Comparison of ENCODE assay signal across 8 mouse cellular contexts in the genomic region with DNA sequence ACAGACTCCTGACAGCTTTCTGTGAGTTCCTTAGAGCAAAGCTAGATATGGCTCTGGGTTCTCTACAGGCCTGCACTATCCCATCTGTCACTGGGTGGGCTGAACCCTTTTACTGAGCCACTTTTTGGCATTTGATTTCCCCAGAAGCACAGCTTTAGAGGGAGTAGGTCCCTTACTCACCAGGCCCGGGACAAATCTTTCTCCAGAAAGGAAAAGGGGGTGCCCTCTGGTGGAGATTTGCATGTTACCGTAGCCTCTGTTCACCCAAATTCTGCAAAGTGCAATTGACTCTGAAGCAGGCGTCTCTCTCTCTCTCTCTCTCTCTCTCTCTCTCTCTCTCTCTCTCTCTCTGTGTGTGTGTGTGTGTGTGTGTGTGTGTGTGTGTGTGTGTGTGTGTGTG. TPM values are rescaled to one million over a fixed set of nuclear protein-coding genes. Genes with fewer than 3 reads are reported as not detected.
DNase-seq lines count a peak whose midpoint lies in the region.

No protein-coding gene starts in this region.

- peak; percentile 38 for DNase-seq in gastrocnemius, adult 18-20 months (ENCODE audit: low spot score)
- no peak for DNase-seq in gastrocnemius, postnatal 36 days
- DNase-seq in thymus, postnatal 0 days (ENCODE audit: low spot score), result peak; percentile 29
- DNase-seq in thymus, postnatal 10 days (ENCODE audit: low spot score in 2 of 2), result no peak
- DNase-seq in embryo, embryonic 9.5 days (ENCODE audit: extremely low spot score), result peak; percentile 52
- peak; percentile 22 for DNase-seq in lung, postnatal 36 days
- no peak for DNase-seq in spleen, adult 12 weeks (ENCODE audit: low spot score)
- no peak for DNase-seq in frontal cortex, postnatal 25 days (ENCODE audit: low spot score in 2 of 2)

- intact Hi-C loops in gastrocnemius, postnatal 36 days (cut with DNase I), result no loop called here

RNA-seq across cellular contexts. Expression of gene Lingo1, which starts 28.6 kb away (rescaled TPM):
- under 1 TPM; 0.37 to 0.66 TPM for total RNA-seq in gastrocnemius, adult 18-20 months (2021)
- under 1 TPM; 0.35 to 0.41 TPM for total RNA-seq in gastrocnemius, postnatal 36 days (2021)
- polyA plus RNA-seq in thymus, postnatal 0 days (2015; fragmentation: Nextera tagmentation; extraction: Ambion mirVana), result 1.1 and 1.3 TPM in 2 replicates

RNA-seq across cellular contexts. Expression of gene Odf3l1, which starts 39.6 kb away (rescaled TPM):
- not detected for total RNA-seq in gastrocnemius, adult 18-20 months (2021)
- total RNA-seq in gastrocnemius, postnatal 36 days (2021), result not detected
- 0.13 TPM in 1 of 2 replicates, not detected in the other for polyA plus RNA-seq in thymus, postnatal 0 days (2015; fragmentation: Nextera tagmentation; extraction: Ambion mirVana)

RNA-seq across cellular contexts. Expression of gene Cspg4, which starts 39.9 kb away (rescaled TPM):
- total RNA-seq in gastrocnemius, adult 18-20 months (2021), result 1 to 10 TPM; 2.9 to 5.8 TPM
- 1 to 10 TPM; 5.7 to 8.2 TPM for total RNA-seq in gastrocnemius, postnatal 36 days (2021)
- polyA plus RNA-seq in thymus, postnatal 0 days (2015; fragmentation: Nextera tagmentation; extraction: Ambion mirVana), result 0.91 and 1.4 TPM in 2 replicates

Comparison
In these comparisons a context has a peak if more than half of its experiments do, and no peak if none do; other contexts are left out.
1. DNase-seq: peak in gastrocnemius, adult 18-20 months (single experiment), thymus, postnatal 0 days (single experiment), embryo, embryonic 9.5 days (single experiment) and lung, postnatal 36 days (single experiment); none in gastrocnemius, postnatal 36 days (0 of 2), thymus, postnatal 10 days (0 of 2), spleen, adult 12 weeks (single experiment) and frontal cortex, postnatal 25 days (0 of 2).